Mouse (Mus musculus): ENCODE results near the gene Rab42.
"Not testable (repeated sequence)": the region's sequence is repeated elsewhere in the genome, so short reads cannot be mapped to it uniquely, and the experiment has no call there.

GRCm38 (mm10) chr4:132288840-132289239 is 14.3 kb downstream of the Rab42 start:
- not testable (repeated sequence) for TF ChIP-seq CTCF (conservative IDR thresholded peaks at IDR 0.05; ENCODE audit: low read length); NANOG (IDR thresholded peaks at IDR 0.05; ENCODE audit: borderline replicate concordance, low read length)
